Comparison of ENCODE assay signal across 8 mouse cellular contexts in genomic region chr15:18821114-18821756, GRCm38 (mm10). TPM values are rescaled to one million over a fixed set of nuclear protein-coding genes. Genes with fewer than 3 reads are reported as not detected.
DNase-seq lines count a peak whose midpoint lies in the region; ATAC-seq and TF ChIP-seq lines count a peak whose summit lies in the region.

No protein-coding gene starts in this region.

- 22% methylated on average over 10 of the region's 10 CpGs for WGBS in hindbrain, embryonic 16.5 days

- POLR2A ChIA-PET in Patski (lab: Charles Lee), result interaction anchor here (0.7 kb wide), 1 partner anchor 9 kb away, joined by 3 read pairs; no protein-coding TSS in a partner anchor

- CTCF ChIA-PET in Patski (lab: Charles Lee), result interaction anchor here (0.8 to 3.6 kb wide), 7 partner anchors 10 to 61 kb away, joined by 3 to 30 read pairs (median 7); no protein-coding TSS in a partner anchor

- peak; percentile 92 for TF ChIP-seq CTCF in Patski (IDR thresholded peaks at IDR 0.05)

- no peaks in the 10 kb centered on the region for H3K36me3 ChIP-seq in hindbrain, embryonic 16.5 days (ENCODE audit: control insufficient read depth, insufficient read depth, low read length)

- H3K9me3 ChIP-seq in hindbrain, embryonic 16.5 days (ENCODE audit: control insufficient read depth, low read length), result no peaks in the 10 kb centered on the region

- H3K4me1 ChIP-seq in hindbrain, embryonic 16.5 days (ENCODE audit: control insufficient read depth, insufficient read depth, low read depth, low read length), result peaks cover 3% of the 10 kb centered on the region; the same call in 1 of the 2 replicates

- H3K4me2 ChIP-seq in hindbrain, embryonic 16.5 days (ENCODE audit: low read length), result peak overlapping the region; percentile 51

- H3K27me3 ChIP-seq in Patski, result peaks cover 22% of the 10 kb centered on the region
- H3K27me3 ChIP-seq in hindbrain, embryonic 16.5 days (replicated peaks; ENCODE audit: control insufficient read depth, insufficient read depth, low read length), result no peaks in the 10 kb centered on the region

- ATAC-seq in Patski, result peak; percentile 96
- peak; percentile 67 for ATAC-seq in hindbrain, embryonic 16.5 days

- peak overlapping the region; percentile 47; the same call in 1 of the 2 replicates for H3K9ac ChIP-seq in hindbrain, embryonic 16.5 days (ENCODE audit: low read depth, low read length)

- in situ Hi-C loops in Patski (cut with MboI; ENCODE audit: low pct_unique_long_range_greater_than_20kb), result no loop called here

- H3K4me3 ChIP-seq in hindbrain, embryonic 16.5 days (ENCODE audit: low read length), result peak overlapping the region; percentile 55

- no peak overlapping the region for H3K27ac ChIP-seq in hindbrain, embryonic 16.5 days (ENCODE audit: low read depth, low read length)

- peak; percentile 24 for DNase-seq in Patski (ENCODE audit: low read depth, low spot score)
- peak; percentile 88 for DNase-seq in cerebellum, adult 9-11 months
- peak; percentile 83 to 91 for DNase-seq in frontal cortex, postnatal 10 days (ENCODE audit: low spot score in 2 of 2)
- peak; percentile 90 for DNase-seq in left cerebral cortex, adult 11 months (ENCODE audit: low spot score)
- DNase-seq in lung, postnatal 36 days, result peak; percentile 58
- DNase-seq in retina, postnatal 7 days (ENCODE audit: low read depth, low spot score), result peak; percentile 69
- DNase-seq in thymus, postnatal 4 days, result peak; percentile 88

RNA-seq across cellular contexts. Expression of gene Cdh10, which starts 2.5 kb away (rescaled TPM):
- polyA plus RNA-seq in Patski (2021), result not detected
- polyA plus RNA-seq in hindbrain, embryonic 16.5 days (2015; fragmentation: Nextera tagmentation; extraction: Ambion mirVana), result 31.2 and 33.7 TPM in 2 replicates

Comparison
In these comparisons a context has a peak if more than half of its experiments do, and no peak if none do; other contexts are left out.
1. DNase-seq: peak in every context shown above with its lines; median percentile 90 in left cerebral cortex, adult 11 months; 88 in cerebellum, adult 9-11 months; 88 in thymus, postnatal 4 days; 87 in frontal cortex, postnatal 10 days; 69 in retina, postnatal 7 days; 58 in lung, postnatal 36 days; 24 in Patski.
2. RNA of gene Cdh10, which starts 2.5 kb away (polyA plus RNA-seq): 31.2 to 33.7 TPM in hindbrain, embryonic 16.5 days; not detected in Patski (single experiment); every median in the first group is over 10 times any median in the second.